Comparison of ENCODE assay signal across 17 mouse cellular contexts in genomic region chr8:124604066-124604465, GRCm38 (mm10). TPM values are rescaled to one million over a fixed set of nuclear protein-coding genes. Genes with fewer than 3 reads are reported as not detected.
A peak's percentile ranks its signal among the peaks of the same experiment; 100 is the strongest.
DNase-seq lines count a peak whose midpoint lies in the region; ATAC-seq and TF ChIP-seq lines count a peak whose summit lies in the region.
"Had no signal": no experiment of that assay in that cellular context is flagged by ENCODE, and none has a peak within 500 bp of the region (broad histone marks: within the 10 kb centered on the region; RNA-seq: fewer than 3 reads in every experiment).

No protein-coding gene starts in this region.

- H3K27ac ChIP-seq in kidney, postnatal 0 days, result no peak overlapping the region
- no peak overlapping the region for H3K27ac ChIP-seq in thymus, adult 2 months (ENCODE audit: control insufficient read depth, insufficient read depth, low read length)
- H3K27ac ChIP-seq in neural tube, embryonic 15.5 days (replicated peaks), result no peak overlapping the region
- H3K27ac ChIP-seq: limb, embryonic 10.5 days; lung, embryonic 15.5 days had no signal

- H3K36me3 ChIP-seq in kidney, postnatal 0 days (ENCODE audit: insufficient read depth, low read length), result no peaks in the 10 kb centered on the region
- no peaks in the 10 kb centered on the region for H3K36me3 ChIP-seq in thymus, adult 2 months (ENCODE audit: control insufficient read depth, insufficient read depth, low read length)
- no peaks in the 10 kb centered on the region for H3K36me3 ChIP-seq in neural tube, embryonic 15.5 days
- H3K36me3 ChIP-seq: limb, embryonic 10.5 days; lung, embryonic 15.5 days had no signal

- TF ChIP-seq CTCF in kidney, postnatal 0 days (IDR thresholded peaks at IDR 0.05; ENCODE audit: low read depth), result peak; percentile 12; the same call in 1 of the 2 replicates
- TF ChIP-seq CTCF in thymus, adult 2 months (IDR thresholded peaks at IDR 0.05; ENCODE audit: borderline replicate concordance, control insufficient read depth, extremely low read depth, insufficient read depth, low read length, poor library complexity), result 0 out of 2 replicates have a peak, but pooled peaks have one; percentile 39

- H3K9me3 ChIP-seq in kidney, postnatal 0 days (replicated peaks; ENCODE audit: low read length), result no peaks in the 10 kb centered on the region
- no peaks in the 10 kb centered on the region for H3K9me3 ChIP-seq in neural tube, embryonic 15.5 days (replicated peaks)
- H3K9me3 ChIP-seq: limb, embryonic 10.5 days; lung, embryonic 15.5 days had no signal

- no peak for ATAC-seq in kidney, postnatal 0 days (replicated peaks; ENCODE audit: low FRiP score, low read depth)
- ATAC-seq in neural tube, embryonic 15.5 days (ENCODE audit: low FRiP score), result no peak

- no peak overlapping the region for H3K9ac ChIP-seq in kidney, postnatal 0 days (ENCODE audit: low read depth, low read length)
- H3K9ac ChIP-seq in neural tube, embryonic 15.5 days (replicated peaks), result no peak overlapping the region
- H3K9ac ChIP-seq: lung, embryonic 15.5 days had no signal

- no peak for TF ChIP-seq POLR2A in thymus, adult 2 months (IDR thresholded peaks at IDR 0.05; ENCODE audit: control insufficient read depth, extremely low read depth, insufficient read depth, low read length, poor library complexity)

- H3K27me3 ChIP-seq in kidney, postnatal 0 days (ENCODE audit: insufficient read depth, low read length), result no peaks in the 10 kb centered on the region
- no peaks in the 10 kb centered on the region for H3K27me3 ChIP-seq in thymus, adult 2 months (ENCODE audit: control insufficient read depth, insufficient read depth, low read length)
- no peaks in the 10 kb centered on the region for H3K27me3 ChIP-seq in neural tube, embryonic 15.5 days (replicated peaks)
- H3K27me3 ChIP-seq: lung, embryonic 15.5 days had no signal

- H3K4me2 ChIP-seq in kidney, postnatal 0 days (ENCODE audit: low read length), result no peak overlapping the region
- no peak overlapping the region for H3K4me2 ChIP-seq in neural tube, embryonic 15.5 days
- H3K4me2 ChIP-seq: lung, embryonic 15.5 days had no signal

- WGBS in kidney, postnatal 0 days, result 76% methylated on average over 5 of the region's 5 CpGs
- 68% methylated on average over 5 of the region's 5 CpGs for WGBS in thymus, adult 2 months
- WGBS in neural tube, embryonic 15.5 days, result 76% methylated on average over 5 of the region's 5 CpGs

- no peaks in the 10 kb centered on the region for H3K4me1 ChIP-seq in kidney, postnatal 0 days (replicated peaks; ENCODE audit: insufficient read depth, low read length)
- no peaks in the 10 kb centered on the region for H3K4me1 ChIP-seq in thymus, adult 2 months (replicated peaks; ENCODE audit: control insufficient read depth, insufficient read depth, low read length)
- no peaks in the 10 kb centered on the region for H3K4me1 ChIP-seq in neural tube, embryonic 15.5 days
- H3K4me1 ChIP-seq: limb, embryonic 10.5 days; lung, embryonic 15.5 days had no signal

- peak; percentile 59 for DNase-seq in adrenal gland, postnatal 14 days
- DNase-seq in adrenal gland, adult 8-10 months, result no peak
- DNase-seq in kidney, postnatal 0 days (ENCODE audit: low spot score), result no peak
- DNase-seq in kidney, adult 11 months, result no peak
- DNase-seq in thymus, adult 2 months, result peak; percentile 11
- DNase-seq in thymus, adult 18-20 months, result no peak
- no peak for DNase-seq in c-Kit-positive CD71-positive TER-119-positive erythroid progenitor cells, embryonic 14.5 days (ENCODE audit: low spot score)
- DNase-seq: cerebellum, postnatal 14 days; kidney, postnatal 25 days; right cerebral cortex, adult 18-20 months had no signal

- no peak overlapping the region for H3K4me3 ChIP-seq in kidney, postnatal 0 days (replicated peaks; ENCODE audit: low read depth, low read length)
- H3K4me3 ChIP-seq in thymus, adult 2 months (ENCODE audit: control insufficient read depth, insufficient read depth, low read length), result no peak overlapping the region
- no peak overlapping the region for H3K4me3 ChIP-seq in neural tube, embryonic 15.5 days (replicated peaks)
- H3K4me3 ChIP-seq: limb, embryonic 10.5 days; lung, embryonic 15.5 days had no signal

RNA-seq across cellular contexts. Expression of gene Capn9, which starts 28.2 kb away (rescaled TPM):
- total RNA-seq in adrenal gland, postnatal 14 days (2021), result 0.26 TPM in 1 of 2 replicates, not detected in the other
- under 1 TPM in 2 of 4 experiments, not detected in 2; 0.35 to 0.78 TPM for total RNA-seq in adrenal gland, adult 8-10 months (2022)
- 0.20 and 0.24 TPM in 2 replicates for polyA plus RNA-seq in kidney, postnatal 0 days (2015; fragmentation: Nextera tagmentation; extraction: Ambion mirVana)
- 0.08 and 0.13 TPM in 2 replicates for polyA plus RNA-seq in thymus, adult 2 months (2012; rRNA removed)
- 0.17 and 0.45 TPM in 2 replicates for polyA plus RNA-seq in neural tube, embryonic 15.5 days (2015; fragmentation: Nextera tagmentation; extraction: Ambion mirVana)
- total RNA-seq: ES-E14; megakaryocyte-erythroid progenitor cell, adult 5-6 weeks; neutrophil, adult 5-6 weeks had no signal
- polyA plus RNA-seq: embryonic facial prominence, embryonic 11.5 days; limb, embryonic 10.5 days had no signal

RNA-seq across cellular contexts. Expression of gene Agt, which starts 34.6 kb away (rescaled TPM):
- total RNA-seq in adrenal gland, postnatal 14 days (2021), result 14.3 and 172 TPM in 2 replicates
- total RNA-seq in adrenal gland, adult 8-10 months (2022), result 1 to 10 TPM in 2 of 4 experiments, under 1 TPM in 2; 0.49 to 8.0 (median 4.0) TPM
- 15.8 and 22.8 TPM in 2 replicates for polyA plus RNA-seq in kidney, postnatal 0 days (2015; fragmentation: Nextera tagmentation; extraction: Ambion mirVana)
- polyA plus RNA-seq in thymus, adult 2 months (2012; rRNA removed), result 4.1 and 4.7 TPM in 2 replicates
- polyA plus RNA-seq in neural tube, embryonic 15.5 days (2015; fragmentation: Nextera tagmentation; extraction: Ambion mirVana), result 1.8 and 1.9 TPM in 2 replicates
- total RNA-seq: ES-E14; megakaryocyte-erythroid progenitor cell, adult 5-6 weeks; neutrophil, adult 5-6 weeks had no signal
- polyA plus RNA-seq: embryonic facial prominence, embryonic 11.5 days; limb, embryonic 10.5 days had no signal

RNA-seq across cellular contexts. Expression of gene 2310022B05Rik, which starts 59.1 kb away (rescaled TPM):
- total RNA-seq in adrenal gland, postnatal 14 days (2021), result 38.6 and 39.1 TPM in 2 replicates
- 10 to 100 TPM; 39.9 to 50.2 (median 45.4) TPM for total RNA-seq in adrenal gland, adult 8-10 months (2022)
- 30.2 and 32.0 TPM in 2 replicates for polyA plus RNA-seq in kidney, postnatal 0 days (2015; fragmentation: Nextera tagmentation; extraction: Ambion mirVana)
- polyA plus RNA-seq in thymus, adult 2 months (2012; rRNA removed), result 17.3 and 18.1 TPM in 2 replicates
- 15.4 and 16.1 TPM in 2 replicates for polyA plus RNA-seq in neural tube, embryonic 15.5 days (2015; fragmentation: Nextera tagmentation; extraction: Ambion mirVana)

Comparison
In these comparisons a context has a peak if more than half of its experiments do, and no peak if none do; other contexts are left out.
1. DNase-seq: peak in adrenal gland, postnatal 14 days (single experiment) and thymus, adult 2 months (single experiment); none in adrenal gland, adult 8-10 months (single experiment), kidney, postnatal 0 days (single experiment), kidney, adult 11 months (single experiment), thymus, adult 18-20 months (0 of 2) and c-Kit-positive CD71-positive TER-119-positive erythroid progenitor cells, embryonic 14.5 days (single experiment).